Mouse (Mus musculus) kidney, embryonic 14.5 days (tissue): ENCODE data around the gene Spag9. TPM values are rescaled to one million over a fixed set of nuclear protein-coding genes. Genes with fewer than 3 reads are reported as not detected.
"Not testable (repeated sequence)": the region's sequence is repeated elsewhere in the genome, so short reads cannot be mapped to it uniquely, and the experiment has no call there.

Experiments
- ATAC-seq: fragments of 200-750 bp; cut with Nextera tagmentation; 2 replicates; pipeline ENCODE4 v1.8.0; 2017; ENCODE audit warnings: moderate number of reproducible peaks, mild to moderate bottlenecking, moderate TSS enrichment, moderate library complexity; ENCODE audit not compliant: low FRiP score, low TSS enrichment
- H3K27ac ChIP-seq: fragments of 300-500 bp; sonication (generic); 2 replicates; pipeline ENCODE4 v1.5.1; 2014; ENCODE audit warnings: low read depth, mild to moderate bottlenecking, low read length, moderate library complexity, mixed read lengths
- H3K27me3 ChIP-seq: fragments of 300-500 bp; sonication (generic); 2 replicates; pipeline ENCODE4 v1.6.1; 2014; ENCODE audit warnings: mild to moderate bottlenecking, low read length; ENCODE audit not compliant: control insufficient read depth, insufficient read depth
- H3K36me3 ChIP-seq: fragments of 300-500 bp; sonication (generic); 2 replicates; pipeline ENCODE4 v1.6.1; 2014; ENCODE audit warnings: low read length, mixed read lengths; ENCODE audit not compliant: control insufficient read depth, insufficient read depth
- H3K4me1 ChIP-seq: fragments of 300-500 bp; sonication (generic); 2 replicates; pipeline ENCODE4 v1.6.1; 2014; ENCODE audit warnings: low read length, mixed read lengths; ENCODE audit not compliant: control insufficient read depth, insufficient read depth
- H3K4me2 ChIP-seq: fragments of 300-500 bp; sonication (generic); replicated peaks from 2 replicates; pipeline ENCODE4 v1.6.1; 2014; ENCODE audit warnings: low read depth, mild to moderate bottlenecking, low read length
- H3K4me3 ChIP-seq: fragments of 300-500 bp; sonication (generic); 2 replicates; pipeline ENCODE4 v1.5.1; 2014; ENCODE audit warnings: mild to moderate bottlenecking, low read length
- H3K9ac ChIP-seq: fragments of 300-500 bp; sonication (generic); 2 replicates; pipeline ENCODE4 v1.6.1; 2014; ENCODE audit warnings: low read depth, mild to moderate bottlenecking, low read length, moderate library complexity
- H3K9me3 ChIP-seq: fragments of 300-500 bp; sonication (generic); 2 replicates; pipeline ENCODE4 v1.6.1; 2016; ENCODE audit warnings: low read length; ENCODE audit not compliant: control insufficient read depth
- WGBS: fragments of 180-500 bp; shearing (Covaris S2); extraction: QIAGEN DNeasy Blood & Tissue Kit; methylation state at CpG from one replicate; pipeline ENCODE4 v1.1.7; 2014; 5-methylcytosine and 5-hydroxymethylcytosine counted together
- polyA plus RNA-seq: library from polyadenylated mRNA; unstranded; fragments of >200 nt; fragmentation: Nextera tagmentation; extraction: Ambion mirVana; gene quantifications from 2 replicates; pipeline ENCODE4 v1.2.1, GENCODE M21; 2014

The Spag9 gene
- polyA plus RNA-seq, 1 experiment from 2014 or later: 55.1 TPM

GRCm38 (mm10) chr11:94032971-94033370 is 37.1 kb downstream of the Spag9 start:
- Histone ChIP-seq H3K27ac (no peak overlapping the region), H3K4me1 (no peaks in the 10 kb centered on the region), H3K36me3 (no peaks in the 10 kb centered on the region), H3K27me3 (no peaks in the 10 kb centered on the region), H3K9ac (no peak overlapping the region), H3K4me2 (no peak overlapping the region), H3K4me3 (no peak overlapping the region), H3K9me3 (no peaks in the 10 kb centered on the region)
- WGBS: 69% methylated on average over 2 of the region's 2 CpGs
- no peak for ATAC-seq

GRCm38 (mm10) chr11:94035974-94036373 is 40.1 kb downstream of the Spag9 start:
- no peaks in the 10 kb centered on the region for H3K9me3 ChIP-seq
- no peak overlapping the region for H3K27ac ChIP-seq
- H3K4me2 ChIP-seq: no peak overlapping the region
- no peak overlapping the region for H3K4me3 ChIP-seq
- ATAC-seq: no peak
- H3K9ac ChIP-seq: no peak overlapping the region
- H3K36me3 ChIP-seq: no peaks in the 10 kb centered on the region
- WGBS: 45% methylated on average over 2 of the region's 2 CpGs
- H3K27me3 ChIP-seq: no peaks in the 10 kb centered on the region
- H3K4me1 ChIP-seq: no peaks in the 10 kb centered on the region

GRCm38 (mm10) chr11:94041475-94041874 is 45.6 kb downstream of the Spag9 start:
- H3K4me3 ChIP-seq: no peak overlapping the region
- no peak overlapping the region for H3K4me2 ChIP-seq
- no peaks in the 10 kb centered on the region for H3K36me3 ChIP-seq
- no peaks in the 10 kb centered on the region for H3K27me3 ChIP-seq
- no peaks in the 10 kb centered on the region for H3K4me1 ChIP-seq
- no peak for ATAC-seq
- H3K9me3 ChIP-seq: no peaks in the 10 kb centered on the region
- no peak overlapping the region for H3K27ac ChIP-seq
- 80% methylated on average over 1 of the region's 1 CpGs for WGBS
- no peak overlapping the region for H3K9ac ChIP-seq

GRCm38 (mm10) chr11:94042301-94042700 is 46.4 kb downstream of the Spag9 start:
- not testable (repeated sequence) for H3K36me3 ChIP-seq, H3K4me2 ChIP-seq, H3K4me3 ChIP-seq, H3K27me3 ChIP-seq, H3K9ac ChIP-seq, H3K27ac ChIP-seq, H3K9me3 ChIP-seq, ATAC-seq, H3K4me1 ChIP-seq
- WGBS: 92% methylated on average over 1 of the region's 1 CpGs

- peak overlapping the region; percentile 59 for H3K4me3 ChIP-seq
- peaks cover 9% of the 10 kb centered on the region; the same call in 1 of the 2 replicates for H3K36me3 ChIP-seq
- 2% methylated on average over 22 of the region's 22 CpGs for WGBS
- H3K4me1 ChIP-seq: no peaks in the 10 kb centered on the region
- peak overlapping the region; percentile 71 for H3K27ac ChIP-seq
- no peaks in the 10 kb centered on the region for H3K27me3 ChIP-seq
- ATAC-seq: peak; percentile 99
- H3K9me3 ChIP-seq: no peaks in the 10 kb centered on the region
- peak overlapping the region; percentile 69 for H3K9ac ChIP-seq
- H3K4me2 ChIP-seq: peak overlapping the region; percentile 73
Observed at GRCm38 (mm10) chr11:94043998-94044985, 48.4 kb downstream of the Spag9 start.

GRCm38 (mm10) chr11:94045016-94045415 is 49.1 kb downstream of the Spag9 start:
- no peak overlapping the region for H3K27ac ChIP-seq
- WGBS: 11% methylated on average over 4 of the region's 4 CpGs
- no peaks in the 10 kb centered on the region for H3K4me1 ChIP-seq
- no peaks in the 10 kb centered on the region for H3K27me3 ChIP-seq
- H3K4me3 ChIP-seq: peak overlapping the region; percentile 59
- H3K9me3 ChIP-seq: no peaks in the 10 kb centered on the region
- H3K9ac ChIP-seq: no peak overlapping the region
- H3K36me3 ChIP-seq: peaks cover 14% of the 10 kb centered on the region; the same call in 1 of the 2 replicates
- peak overlapping the region; percentile 73 for H3K4me2 ChIP-seq
- no peak for ATAC-seq

- no peak for ATAC-seq
- Histone ChIP-seq H3K27ac (no peak overlapping the region), H3K4me1 (no peaks in the 10 kb centered on the region), H3K27me3 (no peaks in the 10 kb centered on the region), H3K4me3 (no peak overlapping the region), H3K36me3 (peaks cover 21% of the 10 kb centered on the region; the same call in 1 of the 2 replicates), H3K4me2 (no peak overlapping the region), H3K9ac (no peak overlapping the region), H3K9me3 (no peaks in the 10 kb centered on the region)
- WGBS: 82% methylated on average over 2 of the region's 2 CpGs
Observed at GRCm38 (mm10) chr11:94047288-94047687, 51.4 kb downstream of the Spag9 start.

- ATAC-seq: no peak
- Histone ChIP-seq H3K9ac (no peak overlapping the region), H3K27me3 (no peaks in the 10 kb centered on the region), H3K4me1 (no peaks in the 10 kb centered on the region), H3K4me3 (no peak overlapping the region), H3K4me2 (no peak overlapping the region), H3K36me3 (peaks cover 13% of the 10 kb centered on the region; the same call in 1 of the 2 replicates), H3K9me3 (no peaks in the 10 kb centered on the region), H3K27ac (no peak overlapping the region)
- WGBS: 93% methylated on average over 3 of the region's 3 CpGs
Observed at GRCm38 (mm10) chr11:94054176-94054575, 58.3 kb downstream of the Spag9 start.

- Histone ChIP-seq H3K27me3 (no peaks in the 10 kb centered on the region), H3K36me3 (peaks cover 12% of the 10 kb centered on the region; the same call in 1 of the 2 replicates), H3K27ac (no peak overlapping the region), H3K4me3 (no peak overlapping the region), H3K4me1 (no peaks in the 10 kb centered on the region), H3K9me3 (no peaks in the 10 kb centered on the region), H3K9ac (no peak overlapping the region), H3K4me2 (no peak overlapping the region)
- ATAC-seq: no peak
- 87% methylated on average over 3 of the region's 3 CpGs for WGBS
Observed at GRCm38 (mm10) chr11:94054901-94055300, 59.0 kb downstream of the Spag9 start.
